Mouse (Mus musculus): Measurements from ENCODE around the gene Slc39a2. TPM values are rescaled to one million over a fixed set of nuclear protein-coding genes. Genes with fewer than 3 reads are reported as not detected.
"Not testable (repeated sequence)": the region's sequence is repeated elsewhere in the genome, so short reads cannot be mapped to it uniquely, and the experiment has no call there.

Slc39a2 gene
- 1.3 and 1.5 TPM in 2 replicates for polyA plus RNA-seq (2014; fragmentation: Nextera tagmentation; extraction: Ambion mirVana)

DNA sequence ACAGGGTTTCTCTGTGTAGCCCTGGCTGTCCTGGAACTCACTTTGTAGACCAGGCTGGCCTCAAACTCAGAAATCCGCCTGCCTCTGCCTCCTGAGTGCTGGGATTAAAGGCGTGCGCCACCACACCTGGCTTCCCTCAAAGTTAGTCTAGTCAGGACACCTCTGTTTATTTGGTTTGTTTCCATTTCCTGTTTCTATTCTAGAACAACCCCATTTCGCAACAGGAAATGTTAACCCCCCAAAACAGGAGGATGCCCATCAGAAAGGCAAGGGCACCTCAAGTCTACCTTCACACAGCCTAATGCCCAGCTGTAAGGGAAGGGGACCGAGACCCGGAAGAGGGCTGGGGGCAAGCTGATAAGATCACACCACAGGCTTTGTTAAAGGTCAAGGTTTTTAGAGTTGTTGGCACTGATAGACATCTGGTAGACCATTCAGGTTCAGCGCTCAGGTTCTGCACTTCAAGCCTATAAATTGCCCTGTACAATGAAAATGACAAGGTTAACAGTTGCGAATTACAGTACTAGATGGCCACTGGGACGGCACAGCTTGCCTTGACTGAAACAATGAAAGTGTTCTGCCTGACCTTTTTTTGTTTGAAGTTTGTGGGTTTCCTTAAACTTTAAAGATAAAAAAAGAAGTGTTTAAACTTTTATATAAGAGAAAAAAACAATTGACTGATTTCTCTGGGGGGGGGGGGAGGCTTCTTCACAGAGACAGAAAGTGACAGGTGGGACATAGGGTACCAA, at the start of gene Slc39a2:
Gene Slc39a2, plus strand, starts transcription at position 699 of the 749 bp plus-strand sequence.
- 91% methylated on average over 9 of the region's 9 CpGs for WGBS
- no peak within 1 kb of the TSS for H3K27ac ChIP-seq (replicated peaks; ENCODE audit: low read depth, low read length)
- no peak within 1 kb of the TSS for H3K4me3 ChIP-seq (ENCODE audit: low read depth, low read length)
- H3K36me3 ChIP-seq (ENCODE audit: control insufficient read depth, insufficient read depth, low read length): peaks cover 45% of the 10 kb centered on the region
- no peak within 1 kb of the TSS for H3K9ac ChIP-seq (ENCODE audit: low read depth, low read length)
- ATAC-seq (ENCODE audit: low read depth) (no peak), DNase-seq (ENCODE audit: low spot score) (no peak)
- no peaks in the 10 kb centered on the region for H3K4me1 ChIP-seq (ENCODE audit: control insufficient read depth, insufficient read depth, low read length)
- H3K4me2 ChIP-seq (ENCODE audit: low read depth, low read length): no peak within 1 kb of the TSS
- H3K9me3 ChIP-seq (ENCODE audit: control insufficient read depth, low read length): no peaks in the 10 kb centered on the region
- H3K27me3 ChIP-seq (replicated peaks; ENCODE audit: control insufficient read depth, insufficient read depth, low read length): no peaks in the 10 kb centered on the region

DNA sequence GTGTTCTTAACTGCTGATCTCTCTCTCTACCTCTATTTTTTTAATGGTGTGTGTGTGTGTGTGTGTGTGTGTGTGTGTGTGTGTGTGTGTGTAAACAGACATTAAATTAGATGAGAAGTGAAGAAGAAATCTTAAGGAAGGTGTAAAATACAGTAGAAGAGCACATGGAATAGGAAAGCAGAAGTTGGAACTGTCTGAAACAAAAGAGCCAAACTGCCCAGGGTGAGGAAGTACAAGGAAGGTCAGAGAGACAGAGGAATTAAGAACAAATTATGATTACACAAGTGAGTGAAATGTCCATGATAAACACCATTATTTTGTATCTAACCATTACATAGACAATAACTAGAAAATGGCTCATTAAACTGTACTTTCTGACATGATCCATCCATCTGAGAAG, 48.8 kb upstream of the Slc39a2 start:
- Histone ChIP-seq H3K36me3 (ENCODE audit: control insufficient read depth, insufficient read depth, low read length) (no peaks in the 10 kb centered on the region), H3K9me3 (ENCODE audit: control insufficient read depth, low read length) (no peaks in the 10 kb centered on the region), H3K4me1 (ENCODE audit: control insufficient read depth, insufficient read depth, low read length) (no peaks in the 10 kb centered on the region), H3K27ac (replicated peaks; ENCODE audit: low read depth, low read length) (no peak overlapping the region), H3K4me2 (ENCODE audit: low read depth, low read length) (no peak overlapping the region), H3K27me3 (replicated peaks; ENCODE audit: control insufficient read depth, insufficient read depth, low read length) (no peaks in the 10 kb centered on the region), H3K4me3 (ENCODE audit: low read depth, low read length) (no peak overlapping the region), H3K9ac (ENCODE audit: low read depth, low read length) (no peak overlapping the region)
- DNase-seq (ENCODE audit: low spot score) (no peak), ATAC-seq (ENCODE audit: low read depth) (no peak)

DNA sequence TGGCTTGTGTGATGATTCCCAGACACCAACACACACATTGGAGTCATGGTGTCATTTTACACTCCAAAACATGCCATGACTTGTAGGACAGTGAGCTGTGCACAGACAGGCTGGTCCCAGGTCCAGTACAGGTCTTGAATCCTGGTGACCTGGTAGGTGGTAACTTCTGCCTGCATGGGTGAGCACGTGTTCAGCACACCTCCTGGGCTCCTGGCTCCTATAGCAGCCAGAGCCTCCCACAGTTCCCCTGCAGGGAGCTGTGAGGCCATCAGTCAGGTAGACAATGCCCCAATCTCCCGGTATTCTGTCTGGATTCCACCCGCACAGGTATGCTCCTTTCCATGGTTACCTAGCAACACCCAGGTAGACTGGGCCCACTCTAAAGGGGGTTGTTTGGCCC, 46.1 kb upstream of the Slc39a2 start:
- ATAC-seq (ENCODE audit: low read depth): no peak
- H3K36me3 ChIP-seq (ENCODE audit: control insufficient read depth, insufficient read depth, low read length): no peaks in the 10 kb centered on the region
- no peaks in the 10 kb centered on the region for H3K27me3 ChIP-seq (replicated peaks; ENCODE audit: control insufficient read depth, insufficient read depth, low read length)
- WGBS: 52% methylated on average over 3 of the region's 3 CpGs
- H3K9ac ChIP-seq (ENCODE audit: low read depth, low read length): no peak overlapping the region
- no peak for DNase-seq (ENCODE audit: low spot score)
- no peak overlapping the region for H3K4me3 ChIP-seq (ENCODE audit: low read depth, low read length)
- no peak overlapping the region for H3K4me2 ChIP-seq (ENCODE audit: low read depth, low read length)
- H3K9me3 ChIP-seq (ENCODE audit: control insufficient read depth, low read length): no peaks in the 10 kb centered on the region
- H3K27ac ChIP-seq (replicated peaks; ENCODE audit: low read depth, low read length): no peak overlapping the region
- no peaks in the 10 kb centered on the region for H3K4me1 ChIP-seq (ENCODE audit: control insufficient read depth, insufficient read depth, low read length)

DNA sequence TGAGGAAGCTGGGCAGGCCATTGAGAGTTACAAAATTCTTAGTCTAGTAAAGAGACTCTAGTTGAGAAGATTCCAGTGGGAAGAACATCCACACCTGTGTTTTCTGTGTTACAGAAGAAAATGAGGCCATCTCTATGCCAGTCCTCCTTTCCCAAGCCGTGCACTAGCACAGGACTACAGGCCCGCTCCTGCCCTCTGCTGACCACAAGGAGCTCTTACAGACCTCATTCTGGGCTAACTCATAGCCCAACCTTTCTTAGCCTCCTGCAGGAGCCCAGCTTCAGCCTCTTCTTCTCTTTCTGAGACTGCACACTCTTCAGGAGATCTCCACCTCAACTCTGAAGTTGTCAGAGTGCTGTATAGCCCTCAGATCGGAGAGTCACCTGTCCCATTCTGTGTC, 41.7 kb upstream of the Slc39a2 start:
- H3K36me3 ChIP-seq (ENCODE audit: control insufficient read depth, insufficient read depth, low read length); H3K4me2 ChIP-seq (ENCODE audit: low read depth, low read length); H3K9ac ChIP-seq (ENCODE audit: low read depth, low read length); H3K27me3 ChIP-seq (replicated peaks; ENCODE audit: control insufficient read depth, insufficient read depth, low read length); H3K4me1 ChIP-seq (ENCODE audit: control insufficient read depth, insufficient read depth, low read length); H3K4me3 ChIP-seq (ENCODE audit: low read depth, low read length); H3K9me3 ChIP-seq (ENCODE audit: control insufficient read depth, low read length); H3K27ac ChIP-seq (replicated peaks; ENCODE audit: low read depth, low read length); ATAC-seq (ENCODE audit: low read depth): not testable (repeated sequence)
- WGBS: 50% methylated on average over 3 of the region's 3 CpGs
- DNase-seq (ENCODE audit: low spot score): peak; percentile 16

DNA sequence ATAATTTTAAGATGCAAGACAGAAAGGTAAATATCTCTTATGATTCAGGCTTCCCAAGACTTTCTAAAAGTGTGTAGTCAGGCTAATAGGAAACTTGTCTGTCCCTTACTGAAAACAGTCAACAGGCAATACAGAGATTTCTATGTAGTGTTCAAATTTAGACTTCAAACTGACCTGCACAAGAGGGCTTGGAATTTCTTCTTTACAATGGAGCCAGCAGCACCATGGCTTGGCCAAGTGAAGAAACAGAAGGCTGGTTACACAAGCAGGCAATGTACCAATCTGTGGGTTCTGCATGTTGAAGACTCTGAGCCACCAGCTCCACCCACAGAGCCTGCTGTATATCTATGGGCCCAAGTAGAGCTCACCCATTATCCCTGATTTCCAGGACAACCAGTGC, 39.3 kb upstream of the Slc39a2 start, which contains the start of gene Ear6:
Gene Ear6, plus strand, starts transcription at position 301 of the 400 bp plus-strand sequence.
- no peak for ATAC-seq (ENCODE audit: low read depth)
- no peaks in the 10 kb centered on the region for H3K4me1 ChIP-seq (ENCODE audit: control insufficient read depth, insufficient read depth, low read length)
- no peak within 1 kb of the TSS for H3K4me3 ChIP-seq (ENCODE audit: low read depth, low read length)

DNA sequence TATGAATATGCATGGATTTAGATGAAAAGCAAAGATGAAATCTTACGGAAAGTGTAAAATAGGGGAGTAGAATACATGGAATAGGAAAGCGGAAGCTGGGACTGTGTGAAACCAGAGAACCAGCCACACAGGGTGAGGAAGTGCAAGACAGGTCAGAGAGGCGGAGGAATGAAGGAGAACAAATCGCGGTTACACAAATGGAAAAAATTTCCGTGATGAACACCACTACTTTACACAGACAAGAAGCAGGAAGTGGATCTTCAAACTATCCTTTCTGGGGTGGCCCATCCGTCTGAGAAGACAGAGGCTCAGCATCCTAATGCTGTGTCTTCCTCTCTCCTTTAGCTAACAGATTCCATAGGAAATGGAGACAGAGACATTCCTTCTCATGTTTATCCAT, 37.4 kb upstream of the Slc39a2 start:
- DNase-seq (ENCODE audit: low spot score); H3K4me2 ChIP-seq (ENCODE audit: low read depth, low read length); H3K4me1 ChIP-seq (ENCODE audit: control insufficient read depth, insufficient read depth, low read length); H3K4me3 ChIP-seq (ENCODE audit: low read depth, low read length); H3K36me3 ChIP-seq (ENCODE audit: control insufficient read depth, insufficient read depth, low read length); H3K27ac ChIP-seq (replicated peaks; ENCODE audit: low read depth, low read length); H3K27me3 ChIP-seq (replicated peaks; ENCODE audit: control insufficient read depth, insufficient read depth, low read length); ATAC-seq (ENCODE audit: low read depth); H3K9ac ChIP-seq (ENCODE audit: low read depth, low read length); H3K9me3 ChIP-seq (ENCODE audit: control insufficient read depth, low read length): not testable (repeated sequence)
- 74% methylated on average over 7 of the region's 7 CpGs for WGBS

More for the DNA sequence above, 39.3 kb upstream of the Slc39a2 start, which contains the start of gene Ear6:
- H3K36me3 ChIP-seq (ENCODE audit: control insufficient read depth, insufficient read depth, low read length): no peaks in the 10 kb centered on the region
- H3K9ac ChIP-seq (ENCODE audit: low read depth, low read length): no peak within 1 kb of the TSS
- DNase-seq (ENCODE audit: low spot score): no peak
- H3K4me2 ChIP-seq (ENCODE audit: low read depth, low read length): no peak within 1 kb of the TSS
- H3K27ac ChIP-seq (replicated peaks; ENCODE audit: low read depth, low read length): no peak within 1 kb of the TSS
- no peaks in the 10 kb centered on the region for H3K27me3 ChIP-seq (replicated peaks; ENCODE audit: control insufficient read depth, insufficient read depth, low read length)
- no peaks in the 10 kb centered on the region for H3K9me3 ChIP-seq (ENCODE audit: control insufficient read depth, low read length)

DNA sequence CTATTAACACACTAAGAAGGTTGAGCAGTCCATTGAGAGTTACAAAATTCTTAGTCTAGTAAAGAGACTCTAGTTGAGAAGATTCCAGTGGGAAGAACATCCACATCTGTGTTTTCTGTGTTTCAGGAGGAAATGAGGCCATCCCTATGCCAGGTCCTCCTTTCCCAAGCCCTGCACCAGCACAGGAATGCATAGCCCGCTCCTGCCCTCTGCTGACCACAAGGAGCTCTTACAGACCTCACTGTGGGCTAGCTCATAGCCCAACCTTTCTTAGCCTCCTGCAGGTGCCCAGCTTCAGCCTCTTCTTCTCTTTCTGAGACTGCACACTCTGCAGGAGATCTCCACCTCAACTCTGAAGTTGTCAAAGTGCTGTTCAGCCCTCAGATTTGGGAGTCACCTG, 29.1 kb upstream of the Slc39a2 start:
- H3K4me3 ChIP-seq (ENCODE audit: low read depth, low read length); H3K4me2 ChIP-seq (ENCODE audit: low read depth, low read length); H3K9me3 ChIP-seq (ENCODE audit: control insufficient read depth, low read length); H3K9ac ChIP-seq (ENCODE audit: low read depth, low read length); H3K4me1 ChIP-seq (ENCODE audit: control insufficient read depth, insufficient read depth, low read length); H3K27ac ChIP-seq (replicated peaks; ENCODE audit: low read depth, low read length); ATAC-seq (ENCODE audit: low read depth); DNase-seq (ENCODE audit: low spot score); H3K27me3 ChIP-seq (replicated peaks; ENCODE audit: control insufficient read depth, insufficient read depth, low read length); H3K36me3 ChIP-seq (ENCODE audit: control insufficient read depth, insufficient read depth, low read length): not testable (repeated sequence)
- WGBS: 7% methylated on average over 1 of the region's 1 CpGs

DNA sequence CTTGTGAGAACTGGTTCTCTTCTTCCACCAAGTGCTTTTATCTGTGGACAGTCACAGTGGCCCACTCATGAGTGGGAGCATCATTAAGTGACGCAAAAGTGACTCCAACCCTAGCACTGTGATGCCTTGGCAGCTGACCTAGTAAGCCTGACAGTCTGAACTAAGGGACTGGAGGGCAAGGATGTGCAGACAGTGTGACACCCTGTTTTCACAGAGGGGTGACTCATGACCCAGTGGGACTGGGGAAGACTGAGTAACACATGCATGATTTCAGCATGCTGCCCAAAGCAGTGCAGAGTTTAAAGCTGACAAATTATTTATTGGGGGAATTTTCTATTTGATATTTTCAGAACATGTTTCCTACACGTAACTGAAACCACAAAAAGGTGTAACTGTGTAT, 21.9 kb upstream of the Slc39a2 start:
- Histone ChIP-seq H3K36me3 (ENCODE audit: control insufficient read depth, insufficient read depth, low read length) (no peaks in the 10 kb centered on the region), H3K27me3 (replicated peaks; ENCODE audit: control insufficient read depth, insufficient read depth, low read length) (no peaks in the 10 kb centered on the region), H3K4me2 (ENCODE audit: low read depth, low read length) (no peak overlapping the region), H3K27ac (replicated peaks; ENCODE audit: low read depth, low read length) (no peak overlapping the region), H3K4me1 (ENCODE audit: control insufficient read depth, insufficient read depth, low read length) (no peaks in the 10 kb centered on the region), H3K9ac (ENCODE audit: low read depth, low read length) (no peak overlapping the region), H3K4me3 (ENCODE audit: low read depth, low read length) (no peak overlapping the region), H3K9me3 (ENCODE audit: control insufficient read depth, low read length) (no peaks in the 10 kb centered on the region)
- no peak for ATAC-seq (ENCODE audit: low read depth)
- WGBS: 73% methylated on average over 2 of the region's 2 CpGs
- no peak for DNase-seq (ENCODE audit: low spot score)

DNA sequence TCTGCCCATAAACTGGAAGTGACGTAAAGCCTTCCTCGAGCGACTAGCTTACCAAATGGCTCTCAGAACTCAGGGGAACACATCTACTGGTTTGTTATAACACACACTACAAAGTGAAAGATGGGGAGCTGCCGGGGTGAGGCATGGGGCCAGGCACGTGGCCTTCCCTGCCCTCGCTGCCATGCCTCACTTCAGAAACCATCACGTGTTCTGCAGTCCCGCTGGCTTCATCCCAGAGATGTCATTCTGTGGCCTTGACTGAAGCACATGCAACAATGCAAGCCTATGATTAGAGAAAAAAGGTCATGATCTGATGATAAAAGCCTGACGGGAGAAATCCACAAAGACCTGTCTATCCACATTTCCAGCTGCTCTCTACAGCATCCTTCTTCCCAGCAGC, 20.9 kb upstream of the Slc39a2 start:
- H3K4me3 ChIP-seq (ENCODE audit: low read depth, low read length): no peak overlapping the region
- no peaks in the 10 kb centered on the region for H3K36me3 ChIP-seq (ENCODE audit: control insufficient read depth, insufficient read depth, low read length)
- 75% methylated on average over 9 of the region's 9 CpGs for WGBS
- no peaks in the 10 kb centered on the region for H3K9me3 ChIP-seq (ENCODE audit: control insufficient read depth, low read length)
- ATAC-seq (ENCODE audit: low read depth) (no peak), DNase-seq (ENCODE audit: low spot score) (no peak)
- H3K4me2 ChIP-seq (ENCODE audit: low read depth, low read length): no peak overlapping the region
- H3K27ac ChIP-seq (replicated peaks; ENCODE audit: low read depth, low read length): no peak overlapping the region
- H3K9ac ChIP-seq (ENCODE audit: low read depth, low read length): no peak overlapping the region
- H3K27me3 ChIP-seq (replicated peaks; ENCODE audit: control insufficient read depth, insufficient read depth, low read length): no peaks in the 10 kb centered on the region
- H3K4me1 ChIP-seq (ENCODE audit: control insufficient read depth, insufficient read depth, low read length): no peaks in the 10 kb centered on the region

Data from embryonic facial prominence, embryonic 14.5 days (tissue).